Mouse (Mus musculus): ENCODE data around the gene Rad51b.

DNA sequence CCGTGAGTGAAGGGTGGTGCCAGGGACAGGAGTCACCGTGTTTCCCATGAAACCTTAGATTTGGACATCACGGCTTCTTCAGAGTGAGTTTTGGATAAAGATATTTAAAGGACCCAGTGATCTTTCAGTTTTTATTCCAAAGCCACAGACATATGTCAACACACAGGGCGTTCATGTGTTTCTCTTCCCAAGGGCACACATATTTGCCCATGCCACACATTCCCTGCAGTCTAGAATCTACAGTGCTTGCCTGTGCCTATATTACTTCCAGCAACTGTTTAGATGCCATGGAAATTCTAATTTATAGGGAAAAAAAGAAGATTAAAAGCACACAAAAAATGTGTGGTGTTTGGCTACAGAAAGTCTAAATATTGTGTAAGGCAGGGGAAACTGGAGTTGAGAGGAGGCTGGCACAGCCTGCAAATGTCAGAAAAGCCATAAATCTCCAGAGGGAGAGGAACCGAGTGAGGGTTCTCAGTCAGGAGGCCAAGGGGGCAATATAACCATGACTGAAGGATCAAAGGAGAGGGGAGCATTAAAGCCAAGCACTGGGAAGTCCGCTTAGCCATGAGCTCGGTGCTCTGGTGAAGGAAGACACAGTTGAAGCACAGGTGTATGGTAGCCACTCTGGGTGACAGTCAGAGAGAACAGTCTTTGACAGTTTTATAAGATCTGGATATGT lies 367.0 kb downstream of the Rad51b start:
- TF ChIP-seq CTCF (IDR thresholded peaks at IDR 0.05; ENCODE audit: insufficient read depth, low read length) (no peak), POLR2A (IDR thresholded peaks at IDR 0.05; ENCODE audit: borderline replicate concordance, extremely low read depth, low read depth, low read length) (no peak)
